Mouse (Mus musculus): Measurements from ENCODE around the gene Rps6ka2. TPM values are rescaled to one million over a fixed set of nuclear protein-coding genes. Genes with fewer than 3 reads are reported as not detected.
"Not testable (repeated sequence)": the region's sequence is repeated elsewhere in the genome, so short reads cannot be mapped to it uniquely, and the experiment has no call there.

Rps6ka2 gene
- polyA plus RNA-seq, 1 experiment from 2014 or later = 25.5 TPM

DNA sequence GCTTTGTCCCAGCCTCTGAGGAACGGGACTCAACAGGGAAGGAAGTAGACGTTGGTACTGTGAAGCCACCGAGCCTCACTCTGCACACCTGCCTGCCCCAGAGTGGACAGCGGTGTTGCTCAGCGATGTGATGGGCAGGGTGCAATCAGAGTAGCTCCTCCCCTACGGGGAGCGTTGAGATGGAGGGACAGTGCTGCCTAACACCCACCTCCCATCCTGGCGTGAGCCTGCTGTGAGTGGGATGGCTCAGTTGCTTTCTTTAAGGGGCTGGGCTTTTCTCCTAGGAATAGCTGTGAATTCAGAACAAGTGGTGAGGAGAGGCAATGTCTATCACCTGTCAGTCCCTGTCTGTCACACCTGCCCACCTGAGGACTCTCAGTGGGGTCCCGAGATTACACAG, 12.3 kb downstream of the Rps6ka2 start:
- H3K4me2 ChIP-seq (ENCODE audit: low read depth, low read length, severe bottlenecking) = no peak overlapping the region
- no peaks in the 10 kb centered on the region for H3K4me1 ChIP-seq (replicated peaks; ENCODE audit: control insufficient read depth, insufficient read depth, low read length)
- no peak overlapping the region for H3K27ac ChIP-seq (ENCODE audit: low read depth, low read length)
- no peaks in the 10 kb centered on the region for H3K27me3 ChIP-seq (ENCODE audit: control insufficient read depth, insufficient read depth, low read length)
- DNase-seq (ENCODE audit: low spot score) (no peak), ATAC-seq (replicated peaks; ENCODE audit: low FRiP score) (no peak)
- H3K36me3 ChIP-seq (ENCODE audit: control insufficient read depth, insufficient read depth, low read length) = no peaks in the 10 kb centered on the region
- WGBS = 78% methylated on average over 9 of the region's 9 CpGs
- H3K4me3 ChIP-seq (ENCODE audit: low read depth, low read length) = no peak overlapping the region
- no peak overlapping the region for H3K9ac ChIP-seq (ENCODE audit: low read length)
- no peaks in the 10 kb centered on the region for H3K9me3 ChIP-seq (ENCODE audit: control insufficient read depth, low read length)

GRCm38 (mm10) chr17:7187037-7187436, 17.1 kb downstream of the Rps6ka2 start:
- not testable (repeated sequence) for H3K27me3 ChIP-seq (ENCODE audit: control insufficient read depth, insufficient read depth, low read length); H3K9me3 ChIP-seq (ENCODE audit: control insufficient read depth, low read length); DNase-seq (ENCODE audit: low spot score); H3K36me3 ChIP-seq (ENCODE audit: control insufficient read depth, insufficient read depth, low read length); H3K4me3 ChIP-seq (ENCODE audit: low read depth, low read length); ATAC-seq (replicated peaks; ENCODE audit: low FRiP score); H3K4me1 ChIP-seq (replicated peaks; ENCODE audit: control insufficient read depth, insufficient read depth, low read length); H3K27ac ChIP-seq (ENCODE audit: low read depth, low read length); H3K4me2 ChIP-seq (ENCODE audit: low read depth, low read length, severe bottlenecking); H3K9ac ChIP-seq (ENCODE audit: low read length)
- WGBS = 80% methylated on average over 1 of the region's 1 CpGs

GRCm38 (mm10) chr17:7189425-7189824, 19.5 kb downstream of the Rps6ka2 start:
- Histone ChIP-seq H3K9ac (ENCODE audit: low read length) (no peak overlapping the region), H3K27me3 (ENCODE audit: control insufficient read depth, insufficient read depth, low read length) (no peaks in the 10 kb centered on the region), H3K4me3 (ENCODE audit: low read depth, low read length) (no peak overlapping the region), H3K4me1 (replicated peaks; ENCODE audit: control insufficient read depth, insufficient read depth, low read length) (no peaks in the 10 kb centered on the region), H3K4me2 (ENCODE audit: low read depth, low read length, severe bottlenecking) (no peak overlapping the region), H3K36me3 (ENCODE audit: control insufficient read depth, insufficient read depth, low read length) (no peaks in the 10 kb centered on the region), H3K9me3 (ENCODE audit: control insufficient read depth, low read length) (no peaks in the 10 kb centered on the region), H3K27ac (ENCODE audit: low read depth, low read length) (no peak overlapping the region)
- WGBS = 88% methylated on average over 3 of the region's 3 CpGs
- DNase-seq (ENCODE audit: low spot score) (no peak), ATAC-seq (replicated peaks; ENCODE audit: low FRiP score) (no peak)

DNA sequence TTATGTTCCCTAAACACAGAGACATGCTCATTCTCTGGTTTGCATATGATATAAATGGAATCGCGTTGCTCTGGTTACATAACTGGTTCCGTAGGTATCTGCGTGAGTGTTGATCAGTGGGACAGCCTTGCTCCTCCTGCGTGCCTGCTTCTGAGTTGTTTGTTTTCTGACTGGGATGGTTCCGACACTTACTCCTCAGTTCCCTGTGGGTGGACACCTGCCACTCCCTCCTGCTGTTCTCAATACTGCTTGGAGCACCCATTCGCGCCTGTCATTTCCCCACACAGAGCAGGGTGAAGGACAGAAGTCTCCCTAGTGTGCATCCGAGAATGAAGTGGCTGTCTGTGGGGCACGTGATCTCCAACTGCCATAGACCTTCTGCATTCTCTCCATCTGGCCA, 20.1 kb downstream of the Rps6ka2 start:
- Histone ChIP-seq H3K4me2 (ENCODE audit: low read depth, low read length, severe bottlenecking) (no peak overlapping the region), H3K9ac (ENCODE audit: low read length) (no peak overlapping the region), H3K4me1 (replicated peaks; ENCODE audit: control insufficient read depth, insufficient read depth, low read length) (no peaks in the 10 kb centered on the region), H3K27me3 (ENCODE audit: control insufficient read depth, insufficient read depth, low read length) (no peaks in the 10 kb centered on the region), H3K27ac (ENCODE audit: low read depth, low read length) (no peak overlapping the region), H3K36me3 (ENCODE audit: control insufficient read depth, insufficient read depth, low read length) (no peaks in the 10 kb centered on the region), H3K9me3 (ENCODE audit: control insufficient read depth, low read length) (no peaks in the 10 kb centered on the region), H3K4me3 (ENCODE audit: low read depth, low read length) (no peak overlapping the region)
- WGBS = 92% methylated on average over 10 of the region's 10 CpGs
- no peak for DNase-seq (ENCODE audit: low spot score)
- no peak for ATAC-seq (replicated peaks; ENCODE audit: low FRiP score)

DNA sequence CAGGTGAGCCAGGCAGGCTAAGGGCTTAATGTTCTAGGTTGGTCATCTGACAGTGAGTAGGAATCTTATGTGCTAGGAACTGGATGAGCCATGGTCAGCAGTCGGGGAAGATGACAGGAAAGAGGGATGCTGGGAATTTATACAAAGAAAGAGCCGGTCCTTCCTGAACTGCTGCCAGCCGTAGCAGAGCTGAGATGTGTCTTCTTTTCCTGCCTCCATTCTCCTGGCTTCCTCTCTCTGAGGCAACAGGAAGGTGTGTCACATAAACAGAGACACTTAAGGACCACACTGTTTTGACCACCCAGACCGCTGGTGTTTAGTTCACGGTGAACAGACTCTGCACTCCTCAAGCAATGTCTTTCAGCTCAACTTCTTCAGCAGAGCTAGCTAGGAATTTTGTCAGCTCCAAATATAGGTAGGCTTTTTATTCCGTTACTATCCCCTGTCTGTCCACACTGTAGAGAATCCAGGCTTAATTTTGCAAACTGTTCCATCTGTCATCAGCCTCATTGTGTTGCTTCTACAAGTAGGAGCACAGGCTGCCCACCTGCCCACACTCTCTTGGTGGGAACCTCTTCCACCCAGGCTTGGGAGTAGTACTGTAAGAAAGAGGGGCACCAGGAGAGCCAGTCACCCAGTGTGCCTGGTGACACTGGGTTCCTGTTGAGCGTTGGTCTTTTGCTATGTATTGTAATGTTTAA, 24.4 kb downstream of the Rps6ka2 start:
- no peak overlapping the region for H3K4me3 ChIP-seq (ENCODE audit: low read depth, low read length)
- ATAC-seq (replicated peaks; ENCODE audit: low FRiP score) (no peak), DNase-seq (ENCODE audit: low spot score) (no peak)
- H3K4me1 ChIP-seq (replicated peaks; ENCODE audit: control insufficient read depth, insufficient read depth, low read length) = 0 out of 2 replicates have a peak, but pooled peaks cover 2% of the 10 kb centered on the region
- no peak overlapping the region for H3K27ac ChIP-seq (ENCODE audit: low read depth, low read length)
- no peak overlapping the region for H3K4me2 ChIP-seq (ENCODE audit: low read depth, low read length, severe bottlenecking)
- 94% methylated on average over 7 of the region's 7 CpGs for WGBS
- H3K9ac ChIP-seq (ENCODE audit: low read length) = no peak overlapping the region
- H3K27me3 ChIP-seq (ENCODE audit: control insufficient read depth, insufficient read depth, low read length) = no peaks in the 10 kb centered on the region
- no peaks in the 10 kb centered on the region for H3K9me3 ChIP-seq (ENCODE audit: control insufficient read depth, low read length)
- no peaks in the 10 kb centered on the region for H3K36me3 ChIP-seq (ENCODE audit: control insufficient read depth, insufficient read depth, low read length)

DNA sequence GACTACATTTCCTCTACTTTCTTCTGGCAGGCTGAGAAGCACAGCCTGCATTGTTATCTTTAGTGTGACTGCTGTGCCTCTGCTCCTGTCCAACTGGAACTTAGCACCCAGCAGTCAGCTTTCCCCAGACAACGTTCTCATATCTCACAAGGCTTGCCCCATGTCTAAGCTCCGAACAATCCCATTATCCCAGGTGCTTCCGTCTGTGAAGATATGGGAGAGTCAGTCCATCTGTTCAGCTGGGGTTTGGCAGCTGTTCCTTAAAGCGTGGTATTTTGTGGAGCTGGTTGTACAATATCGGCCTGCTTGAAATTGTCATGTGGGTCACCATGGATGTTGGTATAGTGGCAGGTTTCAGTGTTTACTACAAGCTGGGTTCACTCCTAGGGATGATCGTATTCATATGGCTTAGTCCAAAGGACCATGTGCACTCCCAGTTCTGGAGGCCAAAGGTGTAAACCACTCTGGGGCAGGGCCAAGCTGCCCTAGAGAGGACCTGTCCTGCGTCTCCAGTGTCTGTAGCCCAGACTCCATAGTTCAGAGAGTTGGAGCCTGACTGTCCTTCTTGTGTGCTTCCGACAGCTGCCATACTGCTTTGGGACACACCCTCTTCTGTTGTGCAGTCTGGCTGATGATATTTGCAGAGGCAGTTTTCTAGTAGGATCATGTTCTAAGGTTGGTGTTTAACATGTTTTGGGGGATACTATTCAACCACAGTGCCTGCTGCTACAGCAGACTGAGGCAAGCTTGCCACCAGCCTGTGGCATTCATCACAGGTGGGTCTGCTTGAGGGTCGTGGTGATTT, 27.4 kb downstream of the Rps6ka2 start:
- no peaks in the 10 kb centered on the region for H3K9me3 ChIP-seq (ENCODE audit: control insufficient read depth, low read length)
- H3K36me3 ChIP-seq (ENCODE audit: control insufficient read depth, insufficient read depth, low read length) = no peaks in the 10 kb centered on the region
- 0 out of 2 replicates have a peak, but pooled peaks cover 2% of the 10 kb centered on the region for H3K4me1 ChIP-seq (replicated peaks; ENCODE audit: control insufficient read depth, insufficient read depth, low read length)
- no peak for DNase-seq (ENCODE audit: low spot score)
- ATAC-seq (replicated peaks; ENCODE audit: low FRiP score) = no peak
- no peak overlapping the region for H3K4me2 ChIP-seq (ENCODE audit: low read depth, low read length, severe bottlenecking)
- no peaks in the 10 kb centered on the region for H3K27me3 ChIP-seq (ENCODE audit: control insufficient read depth, insufficient read depth, low read length)
- H3K27ac ChIP-seq (ENCODE audit: low read depth, low read length) = no peak overlapping the region
- H3K4me3 ChIP-seq (ENCODE audit: low read depth, low read length) = no peak overlapping the region
- no peak overlapping the region for H3K9ac ChIP-seq (ENCODE audit: low read length)
- 83% methylated on average over 9 of the region's 9 CpGs for WGBS

GRCm38 (mm10) chr17:7204771-7205406, 35.0 kb downstream of the Rps6ka2 start:
- ATAC-seq (replicated peaks; ENCODE audit: low FRiP score) (peak; percentile 44), DNase-seq (ENCODE audit: low spot score) (peak; percentile 62)
- no peak overlapping the region for H3K27ac ChIP-seq (ENCODE audit: low read depth, low read length)

GRCm38 (mm10) chr17:7206434-7207145, 36.7 kb downstream of the Rps6ka2 start:
- no peak for DNase-seq (ENCODE audit: low spot score)
- no peaks in the 10 kb centered on the region for H3K36me3 ChIP-seq (ENCODE audit: control insufficient read depth, insufficient read depth, low read length)
- no peak overlapping the region for H3K4me3 ChIP-seq (ENCODE audit: low read depth, low read length)
- H3K27ac ChIP-seq (ENCODE audit: low read depth, low read length) = no peak overlapping the region
- no peak overlapping the region for H3K4me2 ChIP-seq (ENCODE audit: low read depth, low read length, severe bottlenecking)
- H3K27me3 ChIP-seq (ENCODE audit: control insufficient read depth, insufficient read depth, low read length) = no peaks in the 10 kb centered on the region
- no peak overlapping the region for H3K9ac ChIP-seq (ENCODE audit: low read length)
- no peak for ATAC-seq (replicated peaks; ENCODE audit: low FRiP score)
- no peaks in the 10 kb centered on the region for H3K9me3 ChIP-seq (ENCODE audit: control insufficient read depth, low read length)
- 79% methylated on average over 6 of the region's 6 CpGs for WGBS
- peaks cover 15% of the 10 kb centered on the region for H3K4me1 ChIP-seq (replicated peaks; ENCODE audit: control insufficient read depth, insufficient read depth, low read length)

More at GRCm38 (mm10) chr17:7204771-7205406, 35.0 kb downstream of the Rps6ka2 start:
- no peak overlapping the region; the same call in 1 of the 2 replicates for H3K9ac ChIP-seq (ENCODE audit: low read length)
- H3K9me3 ChIP-seq (ENCODE audit: control insufficient read depth, low read length) = no peaks in the 10 kb centered on the region
- H3K27me3 ChIP-seq (ENCODE audit: control insufficient read depth, insufficient read depth, low read length) = no peaks in the 10 kb centered on the region
- H3K36me3 ChIP-seq (ENCODE audit: control insufficient read depth, insufficient read depth, low read length) = no peaks in the 10 kb centered on the region
- H3K4me2 ChIP-seq (ENCODE audit: low read depth, low read length, severe bottlenecking) = 0 out of 2 replicates have a peak overlapping the region, but pooled peaks have one; percentile 15
- H3K4me3 ChIP-seq (ENCODE audit: low read depth, low read length) = no peak overlapping the region
- peaks cover 9% of the 10 kb centered on the region for H3K4me1 ChIP-seq (replicated peaks; ENCODE audit: control insufficient read depth, insufficient read depth, low read length)
- 32% methylated on average over 11 of the region's 11 CpGs for WGBS

All from forebrain, embryonic 11.5 days (tissue).